Mouse (Mus musculus): ENCODE results near the gene Gm5108. TPM values are rescaled to one million over a fixed set of nuclear protein-coding genes. Genes with fewer than 3 reads are reported as not detected.

The Gm5108 gene
- polyA plus RNA-seq, 1 experiment from 2014 or later, result not detected

Other genes with a start within 250 kb of the Gm5108 start
- 46.2 and 53.6 TPM in 2 replicates for gene Atp8a1, start 94.2 kb upstream of the Gm5108 start, polyA plus RNA-seq (2015; fragmentation: Nextera tagmentation; extraction: Ambion mirVana)
- gene Gm21905, start 4.8 kb downstream of the Gm5108 start, polyA plus RNA-seq (2015; fragmentation: Nextera tagmentation; extraction: Ambion mirVana), result not detected in 2 replicates
- not detected in 2 replicates for gene Grxcr1, start 90.2 kb downstream of the Gm5108 start, polyA plus RNA-seq (2015; fragmentation: Nextera tagmentation; extraction: Ambion mirVana)